Mouse (Mus musculus) midbrain, embryonic 16.5 days (tissue): ENCODE data around the gene Hivep1. TPM values are rescaled to one million over a fixed set of nuclear protein-coding genes. Genes with fewer than 3 reads are reported as not detected.
A peak's percentile ranks its signal among the peaks of the same experiment; 100 is the strongest.

Experiments
- ATAC-seq: fragments of 200-750 bp; cut with Nextera tagmentation; 2 replicates; pipeline ENCODE4 v1.8.0; 2017; ENCODE audit warnings: moderate TSS enrichment
- H3K27ac ChIP-seq: fragments of 300-500 bp; sonication (generic); 2 replicates; pipeline ENCODE4 v1.5.1; 2014; ENCODE audit warnings: mild to moderate bottlenecking, low read length, mixed read lengths
- H3K27me3 ChIP-seq: fragments of 300-500 bp; sonication (generic); 2 replicates; pipeline ENCODE4 v1.6.1; 2014; ENCODE audit warnings: low read depth, low read length, mixed read lengths; ENCODE audit not compliant: control insufficient read depth, insufficient read depth
- H3K36me3 ChIP-seq: fragments of 300-500 bp; sonication (generic); 2 replicates; pipeline ENCODE4 v1.6.1; 2014; ENCODE audit warnings: mild to moderate bottlenecking, low read length, moderate library complexity, mixed read lengths; ENCODE audit not compliant: control insufficient read depth, insufficient read depth
- H3K4me1 ChIP-seq: fragments of 300-500 bp; sonication (generic); 2 replicates; pipeline ENCODE4 v1.6.1; 2014; ENCODE audit warnings: mild to moderate bottlenecking, low read length, mixed read lengths; ENCODE audit not compliant: control insufficient read depth, insufficient read depth
- H3K4me2 ChIP-seq: fragments of 300-500 bp; sonication (generic); 2 replicates; pipeline ENCODE4 v1.6.1; 2014; ENCODE audit warnings: mild to moderate bottlenecking, low read length, mixed read lengths
- H3K4me3 ChIP-seq: fragments of 300-500 bp; sonication (generic); 2 replicates; pipeline ENCODE4 v1.5.1; 2014; ENCODE audit warnings: low read depth, mild to moderate bottlenecking, low read length, moderate library complexity, mixed read lengths
- H3K9ac ChIP-seq: fragments of 300-500 bp; sonication (generic); 2 replicates; pipeline ENCODE4 v1.6.1; 2014; ENCODE audit warnings: low read depth, low read length, mixed read lengths
- H3K9me3 ChIP-seq: fragments of 300-500 bp; sonication (generic); replicated peaks from 2 replicates; pipeline ENCODE4 v1.6.1; 2014; ENCODE audit warnings: mild to moderate bottlenecking, low read length, mixed read lengths; ENCODE audit not compliant: control insufficient read depth, poor library complexity, severe bottlenecking
- WGBS: fragments of 180-500 bp; shearing (Covaris S2); extraction: QIAGEN DNeasy Blood & Tissue Kit; methylation state at CpG from one replicate; pipeline ENCODE4 v1.1.7; 2014; 5-methylcytosine and 5-hydroxymethylcytosine counted together
- polyA plus RNA-seq: library from polyadenylated mRNA; unstranded; fragments of >200 nt; fragmentation: Nextera tagmentation; extraction: Ambion mirVana; gene quantifications from 2 replicates; pipeline ENCODE4 v1.2.1, GENCODE M21; 2015

Gene Hivep1
- polyA plus RNA-seq, 1 experiment from 2014 or later, result 16.0 TPM

GRCm38 (mm10) chr13:42050880-42051201, 980 bp upstream of the Hivep1 start:
- H3K27me3 ChIP-seq, result no peaks in the 10 kb centered on the region
- peak overlapping the region; percentile 91 for H3K27ac ChIP-seq
- H3K9ac ChIP-seq, result peak overlapping the region; percentile 86; the same call in 1 of the 2 replicates
- 1% methylated on average over 10 of the region's 10 CpGs for WGBS
- no peaks in the 10 kb centered on the region for H3K36me3 ChIP-seq
- no peaks in the 10 kb centered on the region for H3K9me3 ChIP-seq
- ATAC-seq, result no peak
- peak overlapping the region; percentile 67 for H3K4me3 ChIP-seq
- peaks cover 30% of the 10 kb centered on the region for H3K4me1 ChIP-seq
- H3K4me2 ChIP-seq, result peak overlapping the region; percentile 79

- Histone ChIP-seq H3K36me3 (0 out of 2 replicates have a peak, but pooled peaks cover under 1% of the 10 kb centered on the region), H3K4me3 (peak overlapping the region; percentile 67), H3K27ac (peak overlapping the region; percentile 91), H3K4me2 (peak overlapping the region; percentile 79), H3K27me3 (no peaks in the 10 kb centered on the region), H3K4me1 (peaks cover 30% of the 10 kb centered on the region), H3K9ac (peak overlapping the region; percentile 86), H3K9me3 (no peaks in the 10 kb centered on the region)
- WGBS, result under 1% methylated on average over 32 of the region's 51 CpGs
- peak; percentile 74 for ATAC-seq
Observed at GRCm38 (mm10) chr13:42051202-42051906, 467 bp upstream of the Hivep1 start.

- peaks cover 30% of the 10 kb centered on the region for H3K4me1 ChIP-seq
- no peaks in the 10 kb centered on the region for H3K9me3 ChIP-seq
- under 1% methylated on average over 38 of the region's 41 CpGs for WGBS
- peak overlapping the region; percentile 67 for H3K4me3 ChIP-seq
- H3K36me3 ChIP-seq, result 0 out of 2 replicates have a peak, but pooled peaks cover 4% of the 10 kb centered on the region
- peak overlapping the region; percentile 91 for H3K27ac ChIP-seq
- ATAC-seq, result peak; percentile 87
- no peaks in the 10 kb centered on the region for H3K27me3 ChIP-seq
- H3K4me2 ChIP-seq, result peak overlapping the region; percentile 79
- H3K9ac ChIP-seq, result peak overlapping the region; percentile 86
Observed at GRCm38 (mm10) chr13:42052696-42053541, 1.1 kb downstream of the Hivep1 start.

GRCm38 (mm10) chr13:42053656-42054055, 1.8 kb downstream of the Hivep1 start:
- peak overlapping the region; percentile 91; the same call in 1 of the 2 replicates for H3K27ac ChIP-seq
- 33% methylated on average over 2 of the region's 2 CpGs for WGBS

GRCm38 (mm10) chr13:42054138-42054537, 2.3 kb downstream of the Hivep1 start:
- no peak overlapping the region for H3K27ac ChIP-seq
- no peaks in the 10 kb centered on the region for H3K9me3 ChIP-seq
- 0 out of 2 replicates have a peak, but pooled peaks cover 4% of the 10 kb centered on the region for H3K36me3 ChIP-seq
- no peak overlapping the region for H3K4me3 ChIP-seq
- no peak for ATAC-seq
- 72% methylated on average over 3 of the region's 3 CpGs for WGBS
- peaks cover 24% of the 10 kb centered on the region for H3K4me1 ChIP-seq
- H3K9ac ChIP-seq, result no peak overlapping the region
- H3K27me3 ChIP-seq, result no peaks in the 10 kb centered on the region
- H3K4me2 ChIP-seq, result peak overlapping the region; percentile 18; the same call in 1 of the 2 replicates

More at GRCm38 (mm10) chr13:42053656-42054055, 1.8 kb downstream of the Hivep1 start:
- no peaks in the 10 kb centered on the region for H3K9me3 ChIP-seq
- peak overlapping the region; percentile 86 for H3K9ac ChIP-seq
- peak overlapping the region; percentile 79 for H3K4me2 ChIP-seq
- H3K4me3 ChIP-seq, result peak overlapping the region; percentile 67
- H3K36me3 ChIP-seq, result 0 out of 2 replicates have a peak, but pooled peaks cover 4% of the 10 kb centered on the region
- no peak for ATAC-seq
- H3K27me3 ChIP-seq, result no peaks in the 10 kb centered on the region
- H3K4me1 ChIP-seq, result peaks cover 28% of the 10 kb centered on the region

- H3K9ac ChIP-seq, result no peak overlapping the region
- 95% methylated on average over 2 of the region's 2 CpGs for WGBS
- no peaks in the 10 kb centered on the region for H3K9me3 ChIP-seq
- no peak overlapping the region for H3K27ac ChIP-seq
- ATAC-seq, result no peak
- H3K4me1 ChIP-seq, result peaks cover 15% of the 10 kb centered on the region
- H3K4me3 ChIP-seq, result no peak overlapping the region
- H3K36me3 ChIP-seq, result peaks cover 6% of the 10 kb centered on the region; the same call in 1 of the 2 replicates
- no peak overlapping the region for H3K4me2 ChIP-seq
- H3K27me3 ChIP-seq, result no peaks in the 10 kb centered on the region
Observed at GRCm38 (mm10) chr13:42056712-42057332, 5.0 kb downstream of the Hivep1 start.

- Histone ChIP-seq H3K9me3 (no peaks in the 10 kb centered on the region), H3K27me3 (no peaks in the 10 kb centered on the region), H3K4me1 (no peaks in the 10 kb centered on the region; the same call in 1 of the 2 replicates), H3K4me2 (no peak overlapping the region), H3K27ac (no peak overlapping the region), H3K36me3 (peaks cover 10% of the 10 kb centered on the region), H3K9ac (no peak overlapping the region), H3K4me3 (no peak overlapping the region)
- 91% methylated on average over 10 of the region's 10 CpGs for WGBS
- 0 out of 2 replicates have a peak, but pooled peaks have one; percentile 32 for ATAC-seq
Observed at GRCm38 (mm10) chr13:42060846-42061630, 9.2 kb downstream of the Hivep1 start.

- Histone ChIP-seq H3K4me3 (no peak overlapping the region), H3K9me3 (no peaks in the 10 kb centered on the region), H3K27ac (no peak overlapping the region), H3K27me3 (no peaks in the 10 kb centered on the region), H3K4me1 (no peaks in the 10 kb centered on the region; the same call in 1 of the 2 replicates), H3K9ac (no peak overlapping the region), H3K4me2 (no peak overlapping the region), H3K36me3 (peaks cover 6% of the 10 kb centered on the region)
- ATAC-seq, result no peak
Observed at GRCm38 (mm10) chr13:42064257-42064656, 12.4 kb downstream of the Hivep1 start.
